Mouse (Mus musculus) small intestine, adult 2 months (tissue): ENCODE data around the gene Csl. TPM values are rescaled to one million over a fixed set of nuclear protein-coding genes. Genes with fewer than 3 reads are reported as not detected.

Source experiments
- H3K27ac ChIP-seq: fragments of 200-500 bp; 2 replicates; pipeline ENCODE4 v1.5.1; 2012; ENCODE audit warnings: low read depth, low read length, control low read depth, inconsistent platforms; ENCODE audit not compliant: insufficient read depth
- H3K27me3 ChIP-seq: fragments of 200-500 bp; 2 replicates; pipeline ENCODE4 v1.6.1; 2012; ENCODE audit warnings: mild to moderate bottlenecking, moderate library complexity, low read length, inconsistent platforms; ENCODE audit not compliant: control insufficient read depth, insufficient read depth
- H3K36me3 ChIP-seq: fragments of 200-500 bp; 2 replicates; pipeline ENCODE4 v1.6.1; 2012; ENCODE audit warnings: mild to moderate bottlenecking, low read length, control low read depth, inconsistent platforms; ENCODE audit not compliant: control insufficient read depth, insufficient read depth
- H3K4me1 ChIP-seq: fragments of 200-500 bp; 2 replicates; pipeline ENCODE4 v1.6.1; 2012; ENCODE audit warnings: low read length, inconsistent platforms, mixed read lengths; ENCODE audit not compliant: control insufficient read depth, insufficient read depth, insufficient read length
- H3K4me3 ChIP-seq: fragments of 200-500 bp; 2 replicates; pipeline ENCODE4 v1.5.1; 2012; ENCODE audit warnings: low read depth, mild to moderate bottlenecking, control low read depth, inconsistent platforms, low read length, moderate library complexity
- CTCF ChIP-seq: fragments of 200-500 bp; IDR thresholded peaks from 2 replicates; pipeline ENCODE4 v1.5.1; 2012; ENCODE audit warnings: low read depth, mild to moderate bottlenecking, control low read depth, inconsistent platforms, low read length, moderate library complexity, mixed read lengths; ENCODE audit not compliant: insufficient replicate concordance, insufficient read length; ENCODE audit errors: extremely low read depth
- POLR2A ChIP-seq: fragments of 200-500 bp; IDR thresholded peaks from 2 replicates; pipeline ENCODE4 v1.6.1; 2012; ENCODE audit warnings: low read depth, mild to moderate bottlenecking, control low read depth, inconsistent platforms, low read length, moderate library complexity
- WGBS: fragments of 180-500 bp; shearing (Covaris S2); methylation state at CpG from one replicate; pipeline ENCODE4 v1.1.7; 2018; 5-methylcytosine and 5-hydroxymethylcytosine counted together
- polyA plus RNA-seq: library from polyadenylated mRNA; depleted of rRNA; stranded (reverse); fragments of >200 nt; gene quantifications from 2 replicates; pipeline ENCODE4 v1.2.3, GENCODE M21; 2012; rRNA removed

The Csl gene
- not detected in 2 replicates for polyA plus RNA-seq

DNA sequence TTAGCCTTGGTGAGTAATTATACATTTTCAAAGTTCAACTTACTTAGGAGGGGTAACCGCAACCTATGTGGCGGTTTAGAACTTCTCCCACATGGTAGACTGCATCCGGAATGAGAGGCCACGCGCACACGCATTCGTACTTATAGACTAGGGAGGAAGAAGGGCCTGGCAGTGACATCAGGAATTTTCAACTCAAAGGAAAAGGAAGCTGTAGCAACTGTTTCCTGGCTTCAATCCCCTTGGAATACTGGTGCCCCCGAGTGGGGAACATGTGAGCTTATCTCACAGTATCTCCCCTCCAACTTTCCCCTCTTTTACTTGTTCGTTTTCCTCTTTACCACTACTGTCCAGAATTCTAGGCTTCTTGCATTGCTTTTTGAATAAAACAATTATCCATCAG, at the start of gene Csl:
Csl (minus strand) TSS at position 101 of the 400 bp plus-strand sequence.
- TF ChIP-seq CTCF: no peak
- no peak for TF ChIP-seq POLR2A
- WGBS: 92% methylated on average over 9 of the region's 9 CpGs
- Histone ChIP-seq H3K36me3 (no peaks in the 10 kb centered on the region), H3K27ac (no peak within 1 kb of the TSS), H3K27me3 (no peaks in the 10 kb centered on the region), H3K4me3 (no peak within 1 kb of the TSS), H3K4me1 (no peaks in the 10 kb centered on the region)

DNA sequence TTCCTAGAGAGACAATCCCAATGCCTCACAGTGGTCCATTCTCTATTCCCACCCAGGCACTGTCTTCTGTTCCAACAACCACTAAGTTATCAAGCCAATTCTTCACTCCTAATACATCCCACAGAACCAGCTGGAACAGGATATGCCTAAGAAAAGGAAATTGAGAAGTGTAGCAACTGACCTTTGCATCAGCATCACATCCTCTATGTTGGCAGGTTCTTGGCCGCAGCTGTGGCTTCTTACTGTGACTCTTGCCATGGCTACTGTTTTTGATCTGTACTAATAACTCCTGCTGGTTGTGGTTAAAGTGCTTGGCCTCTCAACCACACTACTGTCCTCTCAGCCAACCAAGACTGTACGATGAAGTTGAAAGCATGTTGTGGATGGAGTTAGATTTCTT, 30.0 kb upstream of the Csl start:
- TF ChIP-seq CTCF (no peak), POLR2A (no peak)
- no peaks in the 10 kb centered on the region for H3K4me1 ChIP-seq
- 88% methylated on average over 2 of the region's 2 CpGs for WGBS

GRCm38 (mm10) chr10:99774228-99775120, 15.0 kb upstream of the Csl start:
- WGBS: 82% methylated on average over 12 of the region's 12 CpGs
- Histone ChIP-seq H3K27ac (no peak overlapping the region), H3K4me1 (no peaks in the 10 kb centered on the region), H3K27me3 (no peaks in the 10 kb centered on the region), H3K36me3 (no peaks in the 10 kb centered on the region), H3K4me3 (no peak overlapping the region)
- TF ChIP-seq POLR2A: no peak
- TF ChIP-seq CTCF: no peak

More for the DNA sequence above, 30.0 kb upstream of the Csl start:
- no peak overlapping the region for H3K4me3 ChIP-seq
- no peaks in the 10 kb centered on the region for H3K36me3 ChIP-seq
- no peak overlapping the region for H3K27ac ChIP-seq
- H3K27me3 ChIP-seq: no peaks in the 10 kb centered on the region

- H3K27ac ChIP-seq: no peak overlapping the region
- H3K4me1 ChIP-seq: no peaks in the 10 kb centered on the region
- 94% methylated on average over 2 of the region's 2 CpGs for WGBS
- no peak for TF ChIP-seq POLR2A
- TF ChIP-seq CTCF: no peak
- H3K4me3 ChIP-seq: no peak overlapping the region
- no peaks in the 10 kb centered on the region for H3K36me3 ChIP-seq
- no peaks in the 10 kb centered on the region for H3K27me3 ChIP-seq
Measured at GRCm38 (mm10) chr10:99750146-99750545, 9.3 kb downstream of the Csl start.

GRCm38 (mm10) chr10:99748668-99749260, 10.7 kb downstream of the Csl start:
- 63% methylated on average over 2 of the region's 2 CpGs for WGBS
- no peak overlapping the region for H3K27ac ChIP-seq
- no peak overlapping the region for H3K4me3 ChIP-seq
- no peaks in the 10 kb centered on the region for H3K27me3 ChIP-seq
- H3K4me1 ChIP-seq: no peaks in the 10 kb centered on the region
- no peaks in the 10 kb centered on the region for H3K36me3 ChIP-seq
- TF ChIP-seq POLR2A: no peak
- TF ChIP-seq CTCF: no peak

DNA sequence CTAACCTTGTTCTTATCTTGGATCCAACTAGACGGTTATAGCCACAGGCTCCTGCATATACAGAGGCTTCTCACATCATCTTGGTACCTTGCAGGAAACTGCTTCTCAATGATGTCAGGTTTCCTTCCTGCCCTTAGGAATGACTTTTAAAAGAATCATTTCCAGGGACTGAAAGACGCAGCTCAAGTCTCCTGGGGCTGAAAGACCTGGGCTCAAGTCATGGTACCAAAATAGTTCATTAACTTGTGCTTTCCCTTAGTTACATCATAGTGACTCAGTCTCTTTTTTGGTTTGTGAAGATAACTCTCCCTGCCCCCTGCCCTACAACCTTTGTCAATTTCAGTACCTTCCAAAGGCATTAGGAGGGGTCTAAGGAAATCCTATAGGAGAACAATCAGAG, 11.4 kb downstream of the Csl start:
- Histone ChIP-seq H3K36me3 (no peaks in the 10 kb centered on the region), H3K27me3 (no peaks in the 10 kb centered on the region), H3K4me3 (no peak overlapping the region), H3K4me1 (no peaks in the 10 kb centered on the region), H3K27ac (no peak overlapping the region)
- TF ChIP-seq POLR2A (no peak), CTCF (no peak)
- WGBS: 51% methylated on average over 2 of the region's 2 CpGs

GRCm38 (mm10) chr10:99741609-99742280, 17.7 kb downstream of the Csl start:
- no peaks in the 10 kb centered on the region for H3K4me1 ChIP-seq
- no peaks in the 10 kb centered on the region for H3K36me3 ChIP-seq
- TF ChIP-seq CTCF (no peak), POLR2A (no peak)
- no peak overlapping the region for H3K27ac ChIP-seq
- H3K4me3 ChIP-seq: no peak overlapping the region
- H3K27me3 ChIP-seq: no peaks in the 10 kb centered on the region
